Mouse (Mus musculus) G1E (cell line): ENCODE measurements around the gene Cfap221. TPM values are rescaled to one million over a fixed set of nuclear protein-coding genes. Genes with fewer than 3 reads are reported as not detected.
A peak's percentile ranks its signal among the peaks of the same experiment; 100 is the strongest.

Experiments
- ATAC-seq: 2 replicates; pipeline ENCODE4 v1.8.0; 2016; ENCODE audit warnings: mild to moderate bottlenecking; ENCODE audit not compliant: insufficient number of reproducible peaks, poor library complexity, low FRiP score, severe bottlenecking; ENCODE audit errors: extremely low read depth
- DNase-seq: peaks from one replicate; pipeline ENCODE4 v3.0.0; 2012; ENCODE audit warnings: low spot score
- H3K27me3 ChIP-seq: 2 replicates; pipeline ENCODE4 v1.6.1; 2012; ENCODE audit warnings: mild to moderate bottlenecking, low read length, inconsistent platforms; ENCODE audit not compliant: insufficient read depth
- H3K36me3 ChIP-seq: replicated peaks from 2 replicates; pipeline ENCODE3; 2012; ENCODE audit warnings: mild to moderate bottlenecking, inconsistent platforms
- H3K4me1 ChIP-seq: 2 replicates; pipeline ENCODE4 v1.6.1; 2012; ENCODE audit warnings: low read depth, low read length, inconsistent platforms, mixed read lengths; ENCODE audit not compliant: insufficient read depth
- H3K4me3 ChIP-seq: 2 replicates; pipeline ENCODE4 v1.5.1; 2012; ENCODE audit warnings: low read depth, mild to moderate bottlenecking, inconsistent platforms, low read length, moderate library complexity, mixed read lengths
- H3K9me3 ChIP-seq: replicated peaks from 2 replicates; pipeline ENCODE4 v1.6.1; 2012; ENCODE audit warnings: inconsistent platforms
- CTCF ChIP-seq: IDR thresholded peaks from 2 replicates; pipeline ENCODE4 v1.5.1; 2012; ENCODE audit warnings: low read depth, low read length, inconsistent platforms, mixed read lengths
- GATA1 ChIP-seq: IDR thresholded peaks from 2 replicates; pipeline ENCODE4 v1.6.1; 2012; ENCODE audit warnings: borderline replicate concordance, low read length, inconsistent platforms, mixed read lengths
- GATA2 ChIP-seq: IDR thresholded peaks from 2 replicates; pipeline ENCODE4 v1.6.1; 2012; ENCODE audit warnings: low read depth, low read length, inconsistent platforms, borderline replicate concordance
- POLR2AphosphoS5 ChIP-seq: IDR thresholded peaks from 2 replicates; pipeline ENCODE4 v1.6.1; 2012; ENCODE audit warnings: low read depth, low read length, inconsistent platforms; ENCODE audit not compliant: insufficient replicate concordance
- TAL1 ChIP-seq: conservative IDR thresholded peaks from 2 replicates; pipeline ENCODE4 v1.6.1; 2012; ENCODE audit warnings: low read depth, low read length, inconsistent platforms, mixed read lengths
- polyA plus RNA-seq: library from polyadenylated mRNA; stranded (reverse); fragments of >175 nt; gene quantifications from 2 replicates; pipeline ENCODE4 v1.2.3, GENCODE M21; 2012
- total RNA-seq, 2 experiments: library from RNA; stranded (forward) in 1 of 2; stranded (reverse) in 1 of 2; fragments of 200-1000 nt in 1 of 2; fragments of >200 nt in 1 of 2; fragmentation: Nextera tagmentation in 1 of 2; gene quantifications; 2 replicates each; pipeline ENCODE4 v1.2.3; 2014 to 2017

Gene Cfap221
- total and polyA plus RNA-seq, 3 experiments, result not detected

DNA sequence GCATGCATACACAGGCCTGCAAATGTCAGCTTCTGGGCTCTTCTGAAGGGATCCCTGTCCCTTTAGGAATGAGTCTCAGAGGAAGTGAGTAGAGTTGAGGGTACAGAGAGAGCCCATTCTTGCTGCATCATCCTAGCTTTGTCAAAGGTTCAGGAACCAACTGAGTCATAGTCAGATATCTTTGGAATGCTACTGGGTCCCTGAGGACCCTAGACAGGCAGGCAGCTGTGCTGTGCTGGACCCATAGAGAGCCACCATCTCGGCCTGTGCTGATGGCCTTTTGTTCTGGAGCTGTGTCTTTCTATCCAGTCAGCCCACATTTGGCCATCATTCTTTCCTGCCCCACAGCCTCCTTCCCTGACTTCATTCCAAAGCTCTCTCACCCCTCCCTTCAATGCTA lies 37.8 kb upstream of the Cfap221 start:
- DNase-seq (no peak), ATAC-seq (no peak)
- Histone ChIP-seq H3K4me3 (no peak overlapping the region), H3K4me1 (no peaks in the 10 kb centered on the region), H3K36me3 (no peaks in the 10 kb centered on the region), H3K9me3 (no peaks in the 10 kb centered on the region), H3K27me3 (peaks cover 4% of the 10 kb centered on the region; the same call in 1 of the 2 replicates)
- TF ChIP-seq GATA1 (no peak), CTCF (no peak), POLR2AphosphoS5 (no peak), GATA2 (no peak), TAL1 (no peak)

DNA sequence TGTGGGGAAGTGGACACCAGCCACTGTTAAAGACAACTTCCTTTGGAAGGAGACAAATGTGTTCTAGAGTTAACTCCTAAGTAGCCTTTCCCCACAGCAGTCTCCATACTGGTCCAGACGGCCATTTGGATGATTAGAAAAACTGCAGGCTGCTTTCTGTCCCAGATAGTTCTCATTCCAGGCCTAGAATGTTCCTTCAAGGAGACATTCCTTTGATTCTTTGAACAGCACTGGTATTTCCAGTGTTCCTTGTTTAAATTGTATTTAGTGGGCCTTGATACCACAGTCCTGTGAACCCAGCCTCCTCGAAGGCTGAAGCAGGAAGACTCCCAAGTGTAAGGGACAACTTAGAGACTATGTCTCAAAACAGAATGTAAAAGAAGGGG lies 36.4 kb upstream of the Cfap221 start:
- Histone ChIP-seq H3K36me3 (no peaks in the 10 kb centered on the region), H3K9me3 (no peaks in the 10 kb centered on the region), H3K4me3 (no peak overlapping the region), H3K27me3 (peaks cover 4% of the 10 kb centered on the region; the same call in 1 of the 2 replicates), H3K4me1 (no peaks in the 10 kb centered on the region)
- DNase-seq (no peak), ATAC-seq (no peak)
- no peak for TF ChIP-seq POLR2AphosphoS5
- no peak for TF ChIP-seq TAL1
- TF ChIP-seq GATA1, result no peak
- no peak for TF ChIP-seq CTCF
- no peak for TF ChIP-seq GATA2

DNA sequence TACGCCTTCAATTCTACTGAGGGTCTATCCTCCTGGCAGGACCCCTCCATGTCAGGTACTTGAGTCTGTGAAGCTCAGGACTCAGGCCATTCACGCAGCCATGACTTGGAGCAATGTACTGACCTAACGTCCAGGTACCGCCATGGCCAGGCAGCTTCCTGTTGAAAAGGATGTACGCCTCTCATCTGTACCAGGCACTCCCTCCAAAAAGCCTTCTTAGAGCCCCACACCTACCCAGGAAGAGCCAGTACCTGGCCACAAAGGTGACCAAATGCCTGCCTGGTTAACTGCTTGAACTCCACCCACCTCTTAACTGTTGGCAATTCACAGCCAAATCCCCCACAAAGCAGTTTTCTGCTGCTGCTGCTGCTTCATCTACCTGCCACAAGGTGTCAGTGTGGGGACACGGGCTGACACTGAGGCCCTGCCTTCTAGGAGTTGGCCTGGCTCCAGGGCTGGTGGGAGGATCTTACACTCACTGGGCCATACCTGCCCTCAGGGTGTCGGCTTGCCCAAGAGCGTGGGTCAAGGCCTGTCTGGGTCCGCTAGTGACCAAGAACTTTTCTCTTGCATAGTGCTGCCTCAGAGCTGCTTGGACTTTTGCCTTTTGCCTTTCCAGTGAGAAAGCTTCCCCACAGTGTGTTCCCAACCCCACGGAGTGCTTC lies 35.9 kb upstream of the Cfap221 start:
- peaks cover 4% of the 10 kb centered on the region; the same call in 1 of the 2 replicates for H3K27me3 ChIP-seq
- ATAC-seq, result peak; percentile 70; the same call in 1 of the 2 replicates
- TF ChIP-seq POLR2AphosphoS5 (no peak), TAL1 (no peak), CTCF (peak; percentile 85)
- no peaks in the 10 kb centered on the region for H3K36me3 ChIP-seq
- no peaks in the 10 kb centered on the region for H3K4me1 ChIP-seq
- peak; percentile 35 for DNase-seq
- H3K9me3 ChIP-seq, result no peaks in the 10 kb centered on the region
- no peak overlapping the region for H3K4me3 ChIP-seq

DNA sequence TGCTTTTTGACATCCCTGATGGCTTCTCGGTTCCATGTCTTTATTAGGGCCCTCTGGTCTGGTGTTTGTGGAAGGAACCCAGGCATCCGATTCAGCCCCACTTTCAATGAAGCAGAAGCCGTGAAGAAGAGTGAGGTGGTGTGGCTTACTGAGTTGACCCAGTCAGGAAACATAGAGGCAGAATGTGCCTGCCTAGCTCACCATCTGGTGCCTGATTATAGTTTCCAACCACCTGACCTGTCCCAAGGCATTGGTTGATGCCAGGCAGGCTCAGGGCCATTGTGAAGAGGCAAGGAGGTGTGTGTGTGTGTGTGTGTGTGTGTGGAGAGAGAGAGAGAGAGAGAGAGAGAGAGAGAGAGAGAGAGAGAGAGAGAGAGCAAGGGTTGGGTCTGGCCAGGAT lies 33.4 kb upstream of the Cfap221 start:
- H3K27me3 ChIP-seq, result no peaks in the 10 kb centered on the region
- H3K4me3 ChIP-seq, result no peak overlapping the region
- no peak for ATAC-seq
- H3K9me3 ChIP-seq, result no peaks in the 10 kb centered on the region
- no peaks in the 10 kb centered on the region for H3K4me1 ChIP-seq
- TF ChIP-seq CTCF (no peak), TAL1 (no peak), GATA2 (no peak), POLR2AphosphoS5 (no peak), GATA1 (no peak)
- no peak for DNase-seq
- no peaks in the 10 kb centered on the region for H3K36me3 ChIP-seq

DNA sequence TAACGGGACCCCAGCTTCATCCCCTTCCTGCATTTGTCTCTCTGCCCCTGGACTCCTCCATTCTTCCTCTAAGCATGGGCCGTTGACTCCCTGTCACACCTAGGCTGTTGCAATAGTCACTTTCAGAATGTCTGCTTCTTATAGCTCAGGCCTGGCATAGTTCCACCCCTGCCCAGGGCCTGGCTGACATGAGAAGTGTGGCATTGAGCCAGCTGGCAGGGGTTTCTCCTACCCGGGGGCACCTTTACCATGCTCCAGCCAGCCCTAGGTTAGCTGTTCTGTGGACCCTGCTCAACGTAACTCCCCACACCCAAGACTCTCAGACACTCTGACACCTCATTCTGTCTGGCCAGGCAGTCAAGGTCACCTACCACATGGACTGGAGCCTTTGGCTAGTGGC lies 30.7 kb upstream of the Cfap221 start:
- no peak overlapping the region for H3K4me3 ChIP-seq
- H3K36me3 ChIP-seq, result no peaks in the 10 kb centered on the region
- H3K27me3 ChIP-seq, result no peaks in the 10 kb centered on the region; the same call in 1 of the 2 replicates
- ATAC-seq, result no peak
- no peaks in the 10 kb centered on the region for H3K4me1 ChIP-seq
- TF ChIP-seq CTCF (no peak), POLR2AphosphoS5 (no peak), GATA2 (no peak)
- no peaks in the 10 kb centered on the region for H3K9me3 ChIP-seq
- no peak for DNase-seq

DNA sequence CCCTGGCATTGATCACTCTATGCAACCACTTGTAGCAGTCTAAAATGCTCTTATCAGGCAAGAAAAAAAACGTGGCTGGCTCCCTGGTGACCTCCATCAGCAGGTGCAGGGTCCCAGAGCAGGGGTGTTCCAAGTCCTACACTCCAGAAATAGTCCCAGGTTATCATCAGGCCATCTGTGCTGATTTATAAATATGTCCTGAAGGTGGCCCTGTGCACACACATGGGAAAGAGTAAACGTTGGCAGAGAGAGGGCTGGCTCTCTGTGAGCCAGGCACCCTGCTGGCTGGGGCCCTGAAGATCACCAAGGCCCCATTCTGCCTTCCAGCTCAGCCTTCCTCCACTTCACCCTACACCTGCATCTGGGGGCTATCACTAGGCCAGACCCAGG lies 28.0 kb upstream of the Cfap221 start:
- Histone ChIP-seq H3K9me3 (no peaks in the 10 kb centered on the region), H3K27me3 (no peaks in the 10 kb centered on the region; the same call in 1 of the 2 replicates), H3K4me3 (no peak overlapping the region), H3K36me3 (no peaks in the 10 kb centered on the region), H3K4me1 (no peaks in the 10 kb centered on the region)
- ATAC-seq (no peak), DNase-seq (no peak)
- TF ChIP-seq GATA2, result no peak
- no peak for TF ChIP-seq TAL1
- no peak for TF ChIP-seq CTCF
- TF ChIP-seq POLR2AphosphoS5, result no peak
- TF ChIP-seq GATA1, result no peak
